Mouse (Mus musculus) common myeloid progenitor, adult 5-6 weeks (primary cell): Measurements from ENCODE around the gene Rasa1. TPM values are rescaled to one million over a fixed set of nuclear protein-coding genes. Genes with fewer than 3 reads are reported as not detected.

ENCODE experiments used
- total RNA-seq: library from RNA; stranded (forward); fragments of 200-1000, 187-1606 nt; gene quantifications from 2 replicates; pipeline ENCODE4 v1.2.3, GENCODE M21; 2017

Rasa1 gene
- total RNA-seq, 1 experiment from 2014 or later = 136 TPM

Other genes with a start within 250 kb of the Rasa1 start
- 86.6 and 105 TPM in 2 replicates for gene Ccnh, start 99.7 kb downstream of the Rasa1 start, total RNA-seq